ENCODE assay signal across 13 mouse cellular contexts in genomic region chr5:139598715-139599114, GRCm38 (mm10). TPM values are rescaled to one million over a fixed set of nuclear protein-coding genes. Genes with fewer than 3 reads are reported as not detected.
A peak's percentile ranks its signal among the peaks of the same experiment; 100 is the strongest.
DNase-seq lines count a peak whose midpoint lies in the region; ATAC-seq lines count a peak whose summit lies in the region.
"Had no signal": no experiment of that assay in that cellular context is flagged by ENCODE, and none has a peak within 500 bp of the region (broad histone marks: within the 10 kb centered on the region; RNA-seq: fewer than 3 reads in every experiment).

No protein-coding gene starts in this region.

- H3K9ac ChIP-seq in heart, embryonic 13.5 days, result no peak overlapping the region
- H3K9ac ChIP-seq in hindbrain, embryonic 15.5 days, result no peak overlapping the region
- H3K9ac ChIP-seq in midbrain, embryonic 14.5 days (replicated peaks; ENCODE audit: low read length), result no peak overlapping the region; the same call in 1 of the 2 replicates

- H3K27ac ChIP-seq in heart, embryonic 13.5 days (replicated peaks), result no peak overlapping the region
- no peak overlapping the region; the same call in 1 of the 2 replicates for H3K27ac ChIP-seq in hindbrain, embryonic 15.5 days (replicated peaks)
- peak overlapping the region; percentile 81 for H3K27ac ChIP-seq in midbrain, embryonic 14.5 days (replicated peaks; ENCODE audit: low read depth, low read length)

- peaks cover 5% of the 10 kb centered on the region for H3K9me3 ChIP-seq in heart, embryonic 13.5 days
- no peaks in the 10 kb centered on the region for H3K9me3 ChIP-seq in hindbrain, embryonic 15.5 days
- H3K9me3 ChIP-seq in midbrain, embryonic 14.5 days (ENCODE audit: control insufficient read depth, low read length), result no peaks in the 10 kb centered on the region

- DNase-seq in heart, postnatal 36 days, result no peak
- peak; percentile 43 for DNase-seq in embryo, embryonic 9.5 days (ENCODE audit: extremely low spot score)
- peak; percentile 20 for DNase-seq in midbrain, embryonic 14.5 days
- no peak for DNase-seq in spleen, postnatal 14 days (ENCODE audit: low spot score in 2 of 2)
- no peak for DNase-seq in right cerebral cortex, postnatal 25 days
- DNase-seq in left cerebral cortex, postnatal 4 days, result no peak
- DNase-seq: adrenal gland, postnatal 14 days; cerebellum, postnatal 25 days; gastrocnemius, postnatal 10 days had no signal

- no peaks in the 10 kb centered on the region for H3K36me3 ChIP-seq in heart, embryonic 13.5 days
- H3K36me3 ChIP-seq in hindbrain, embryonic 15.5 days, result no peaks in the 10 kb centered on the region
- H3K36me3 ChIP-seq in midbrain, embryonic 14.5 days (ENCODE audit: control insufficient read depth, insufficient read depth, low read length), result no peaks in the 10 kb centered on the region

- peak overlapping the region; percentile 54; the same call in 1 of the 2 replicates for H3K4me2 ChIP-seq in heart, embryonic 13.5 days
- H3K4me2 ChIP-seq in hindbrain, embryonic 15.5 days, result peak overlapping the region; percentile 47; the same call in 1 of the 2 replicates
- peak overlapping the region; percentile 45 for H3K4me2 ChIP-seq in midbrain, embryonic 14.5 days (ENCODE audit: low read length)

- peaks cover 99% of the 10 kb centered on the region for H3K27me3 ChIP-seq in heart, embryonic 13.5 days (replicated peaks)
- peaks cover 18% of the 10 kb centered on the region; the same call in 1 of the 2 replicates for H3K27me3 ChIP-seq in hindbrain, embryonic 15.5 days
- 0 out of 2 replicates have a peak, but pooled peaks cover 7% of the 10 kb centered on the region for H3K27me3 ChIP-seq in midbrain, embryonic 14.5 days (ENCODE audit: control insufficient read depth, insufficient read depth, low read length)

- H3K4me3 ChIP-seq in heart, embryonic 13.5 days, result no peak overlapping the region
- H3K4me3 ChIP-seq in hindbrain, embryonic 15.5 days, result no peak overlapping the region
- H3K4me3 ChIP-seq in midbrain, embryonic 14.5 days (replicated peaks; ENCODE audit: low read depth, low read length), result no peak overlapping the region

- H3K4me1 ChIP-seq in heart, embryonic 13.5 days, result peaks cover 14% of the 10 kb centered on the region
- peaks cover 33% of the 10 kb centered on the region for H3K4me1 ChIP-seq in hindbrain, embryonic 15.5 days (replicated peaks)
- H3K4me1 ChIP-seq in midbrain, embryonic 14.5 days (ENCODE audit: control insufficient read depth, insufficient read depth, low read length), result peaks cover 23% of the 10 kb centered on the region

- ATAC-seq in heart, embryonic 13.5 days (ENCODE audit: extremely low read depth, insufficient number of reproducible peaks, low FRiP score, low TSS enrichment), result no peak
- ATAC-seq in hindbrain, embryonic 15.5 days (ENCODE audit: low FRiP score, low read depth), result no peak
- ATAC-seq in midbrain, embryonic 14.5 days (ENCODE audit: low FRiP score, low TSS enrichment), result no peak

- 22% methylated on average over 4 of the region's 4 CpGs for WGBS in heart, embryonic 13.5 days
- WGBS in hindbrain, embryonic 15.5 days, result 14% methylated on average over 4 of the region's 4 CpGs
- WGBS in midbrain, embryonic 14.5 days, result 2% methylated on average over 4 of the region's 4 CpGs

- intact Hi-C loops in heart, postnatal 36 days (cut with DNase I), result no loop called here
- intact Hi-C loops in left cerebral cortex, postnatal 4 days (cut with DNase I), result no loop called here

RNA-seq across cellular contexts. Expression of gene Uncx, which starts 55.4 kb away (rescaled TPM):
- not detected in 2 replicates for polyA plus RNA-seq in heart, embryonic 13.5 days (2015; fragmentation: Nextera tagmentation; extraction: Ambion mirVana)
- total RNA-seq in heart, postnatal 36 days (2021), result not detected
- polyA plus RNA-seq in hindbrain, embryonic 15.5 days (2015; fragmentation: Nextera tagmentation; extraction: Ambion mirVana), result 35.9 and 47.3 TPM in 2 replicates
- polyA plus RNA-seq in midbrain, embryonic 14.5 days (2014; fragmentation: Nextera tagmentation; extraction: Ambion mirVana), result 39.6 and 44.0 TPM in 2 replicates
- total RNA-seq in left cerebral cortex, postnatal 4 days (2021), result under 1 TPM in 1 of 2 experiments, not detected in 1; 0.64 TPM
- total RNA-seq: adrenal gland, postnatal 14 days; gastrocnemius, postnatal 10 days; layer of hippocampus, postnatal 25 days had no signal
- polyA plus RNA-seq: testis, adult 2 months had no signal

Comparison
In these comparisons a context has a peak if more than half of its experiments do, and no peak if none do; other contexts are left out.
1. DNase-seq: peak in embryo, embryonic 9.5 days (single experiment) and midbrain, embryonic 14.5 days (single experiment); none in heart, postnatal 36 days (0 of 2), spleen, postnatal 14 days (0 of 2), right cerebral cortex, postnatal 25 days (single experiment) and left cerebral cortex, postnatal 4 days (single experiment).
2. RNA of gene Uncx, which starts 55.4 kb away (polyA plus RNA-seq): 35.9 to 47.3 TPM in hindbrain, embryonic 15.5 days and 39.6 to 44.0 TPM in midbrain, embryonic 14.5 days; not detected in heart, embryonic 13.5 days; every median in the first group is over 10 times any median in the second.
3. Peak in every context shown above with its lines, with median percentiles within 50 percentile points of each other: H3K4me2 ChIP-seq.